Mouse (Mus musculus) cortical plate, adult 2 months (tissue): ENCODE data around the gene Wdr61.
"Not testable (repeated sequence)": the region's sequence is repeated elsewhere in the genome, so short reads cannot be mapped to it uniquely, and the experiment has no call there.

Experiments used
- CTCF ChIP-seq: fragments of 200-500 bp; IDR thresholded peaks from 2 replicates; pipeline ENCODE4 v1.5.1; 2011; ENCODE audit warnings: mild to moderate bottlenecking, control low read depth, low read length; ENCODE audit not compliant: insufficient read depth; ENCODE audit errors: extremely low read depth
- POLR2A ChIP-seq: fragments of 200-500 bp; IDR thresholded peaks from 2 replicates; pipeline ENCODE4 v1.6.1; 2011; ENCODE audit warnings: mild to moderate bottlenecking, low read length, control low read depth; ENCODE audit not compliant: insufficient read depth; ENCODE audit errors: extremely low read depth

DNA sequence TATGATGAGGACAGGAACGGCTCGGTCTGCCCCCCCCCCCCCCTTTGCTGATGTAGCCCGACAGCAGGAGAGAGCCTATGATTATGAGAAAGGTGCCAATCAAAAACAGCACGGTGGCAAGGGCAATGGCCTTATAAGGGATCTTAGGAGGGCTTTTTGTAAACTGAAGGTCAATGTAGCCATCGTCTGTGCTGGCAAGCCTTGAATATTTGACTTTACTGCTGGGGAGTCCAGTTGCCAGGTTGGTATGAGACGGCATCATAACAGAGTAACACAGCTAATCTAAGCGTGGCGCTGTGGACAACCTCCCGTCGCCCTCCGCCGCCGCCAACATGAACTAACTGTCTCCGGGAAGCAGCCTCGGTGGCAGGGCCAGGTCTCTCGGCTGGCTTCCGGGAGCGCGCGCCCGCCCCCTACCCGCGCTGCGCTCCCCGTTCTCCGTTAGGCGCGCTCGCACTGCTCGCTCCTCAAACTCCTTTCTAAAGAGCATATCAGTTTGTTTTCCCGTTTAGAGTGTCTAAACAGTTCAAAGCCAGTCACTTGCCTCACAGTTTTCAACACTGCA, 43.0 kb downstream of the Wdr61 start:
- not testable (repeated sequence) for TF ChIP-seq CTCF, POLR2A
